Mouse (Mus musculus): ENCODE measurements around the gene Gm10518.

Gm10518 gene

GRCm38 (mm10) chr1:179835753-179836425 lies 32.7 kb downstream of the Gm10518 start:
- no peak for DNase-seq (ENCODE audit: low spot score)

GRCm38 (mm10) chr1:179836426-179837404 lies 33.5 kb downstream of the Gm10518 start:
- DNase-seq (ENCODE audit: low spot score) = no peak

- DNase-seq (ENCODE audit: low spot score) = no peak
Measured at GRCm38 (mm10) chr1:179842568-179842967, 39.4 kb downstream of the Gm10518 start.

- no peak for DNase-seq (ENCODE audit: low spot score)
Measured at GRCm38 (mm10) chr1:179843981-179844380, 40.8 kb downstream of the Gm10518 start.

GRCm38 (mm10) chr1:179844894-179845293 lies 41.7 kb downstream of the Gm10518 start:
- DNase-seq (ENCODE audit: low spot score) = peak; percentile 71

- DNase-seq (ENCODE audit: low spot score) = no peak
Measured at GRCm38 (mm10) chr1:179845832-179846499, 42.8 kb downstream of the Gm10518 start.

GRCm38 (mm10) chr1:179847173-179847572 lies 44.0 kb downstream of the Gm10518 start:
- DNase-seq (ENCODE audit: low spot score) = no peak

GRCm38 (mm10) chr1:179847759-179848389 lies 44.7 kb downstream of the Gm10518 start:
- peak; percentile 45 for DNase-seq (ENCODE audit: low spot score)

- no peak for DNase-seq (ENCODE audit: low spot score)
Measured at GRCm38 (mm10) chr1:179853421-179853820, 50.2 kb downstream of the Gm10518 start.

All from T-cell, adult 2 months (primary cell).